Mouse (Mus musculus): Measurements from ENCODE around the gene Sdk2.
A peak's percentile ranks its signal among the peaks of the same experiment; 100 is the strongest.

Sdk2 gene

DNA sequence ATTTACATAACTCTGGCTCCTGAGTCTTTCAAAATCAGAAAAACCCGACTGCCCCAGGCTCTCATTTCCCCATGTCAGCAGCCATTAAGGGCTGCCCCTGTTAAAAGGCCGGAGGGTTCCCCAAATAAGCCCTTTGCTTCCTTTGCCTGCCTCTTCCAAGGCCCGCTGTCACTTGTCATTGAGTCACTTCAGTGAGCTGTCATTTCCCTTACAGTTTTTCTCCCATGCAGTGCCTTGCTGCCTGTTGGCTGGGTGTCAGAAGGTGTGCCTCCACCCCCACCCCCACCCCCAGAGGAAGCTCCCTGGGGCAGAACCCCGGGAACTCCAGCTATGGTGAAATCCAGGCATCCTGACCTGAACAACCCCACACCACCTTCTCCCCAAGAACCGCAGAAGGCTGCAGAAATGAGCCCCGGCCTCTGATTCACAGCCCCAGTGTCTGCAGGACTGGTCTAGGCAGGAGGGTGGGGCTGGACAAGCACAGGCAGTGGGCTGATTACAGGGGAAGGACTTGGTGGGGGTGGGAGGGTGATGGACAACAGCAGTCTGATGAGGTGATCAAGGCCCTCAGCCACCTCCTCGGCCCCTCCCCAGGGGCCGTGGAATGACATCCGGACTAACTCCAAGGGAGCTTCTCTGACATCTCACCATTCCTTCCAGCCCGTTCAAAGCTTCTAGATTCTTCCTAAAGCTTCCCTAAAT is 300.4 kb downstream of the Sdk2 start:
- no peak for DNase-seq (ENCODE audit: low read depth, low spot score)

DNA sequence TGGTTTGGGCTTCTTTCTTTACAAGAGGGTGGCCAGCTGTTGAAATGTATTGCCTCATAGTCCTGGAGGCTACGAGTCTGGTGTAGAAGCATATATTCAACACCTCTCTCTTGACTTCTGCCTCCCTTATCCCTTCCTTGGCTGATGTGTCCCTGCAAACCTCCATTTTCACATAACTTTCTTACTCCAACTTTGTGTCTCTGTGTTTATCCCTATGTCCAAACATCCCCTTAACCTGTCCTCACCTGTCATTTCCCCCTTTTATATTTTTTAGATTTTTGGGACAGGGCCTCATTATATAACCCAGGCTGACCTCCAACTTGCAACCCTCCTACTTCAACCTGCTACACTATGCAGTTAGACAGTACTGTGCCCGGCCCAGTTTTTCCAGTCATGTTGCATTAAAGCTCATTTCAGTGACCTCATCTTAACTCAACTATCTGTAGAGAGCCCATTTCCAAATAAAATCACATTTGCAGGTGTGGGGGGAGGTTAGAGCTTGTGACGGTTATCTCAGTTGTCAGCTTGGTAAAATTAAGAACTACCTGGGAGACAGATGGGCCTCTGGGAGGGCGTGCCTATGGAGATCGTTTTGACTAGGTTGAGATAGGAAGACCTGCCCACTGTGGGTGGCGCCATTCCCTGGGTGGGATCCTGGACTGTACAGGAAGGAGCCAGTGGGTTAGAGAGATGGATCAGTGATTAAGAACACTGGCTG is 302.6 kb downstream of the Sdk2 start:
- DNase-seq (ENCODE audit: low read depth, low spot score), result no peak

DNA sequence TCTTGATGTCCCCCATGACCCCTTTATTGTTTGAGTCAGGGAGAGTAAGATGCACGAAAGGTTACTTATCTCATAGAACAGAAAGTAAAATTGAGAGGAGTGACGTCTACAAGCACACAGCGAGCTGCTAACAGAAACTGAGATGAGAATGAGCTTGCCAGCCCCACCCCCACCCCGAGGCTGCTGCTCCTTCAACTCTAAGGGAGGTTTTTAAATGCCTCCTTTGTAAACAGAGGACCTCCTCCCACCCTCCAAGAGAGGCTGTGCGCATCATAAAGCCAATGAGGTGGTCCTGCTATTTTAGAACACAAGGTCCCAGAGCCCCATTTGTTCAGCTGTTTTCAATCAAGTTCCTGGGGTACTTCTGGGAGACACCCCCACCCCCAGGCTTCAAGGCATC is 303.4 kb downstream of the Sdk2 start:
- DNase-seq (ENCODE audit: low read depth, low spot score), result no peak

- no peak for DNase-seq (ENCODE audit: low read depth, low spot score)
These were observed 304.6 kb downstream of the Sdk2 start for GRCm38 (mm10) chr11:113762136-113762797.

DNA sequence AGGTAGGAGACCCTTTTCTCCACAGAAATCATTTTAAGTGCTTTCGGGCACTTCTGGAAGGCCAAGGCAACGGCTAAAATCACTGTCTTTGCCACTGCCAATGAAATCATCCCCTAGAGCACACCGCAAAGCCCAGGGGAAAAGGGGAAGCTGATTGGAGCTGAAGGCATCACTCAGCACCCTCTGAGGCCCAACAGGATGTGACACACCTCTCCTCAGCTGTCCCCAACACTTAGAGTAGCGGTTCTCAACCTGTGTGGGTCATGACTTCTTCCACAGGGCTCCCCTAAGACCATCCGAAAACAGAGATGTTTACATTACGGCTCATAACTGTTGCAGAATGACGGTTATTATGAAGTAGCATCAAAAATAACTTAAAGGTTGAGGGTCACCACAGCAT is 305.2 kb downstream of the Sdk2 start:
- DNase-seq (ENCODE audit: low read depth, low spot score), result no peak

- no peak for DNase-seq (ENCODE audit: low read depth, low spot score)
These were observed 306.4 kb downstream of the Sdk2 start for GRCm38 (mm10) chr11:113760476-113760875.

GRCm38 (mm10) chr11:113758851-113759250 is 308.0 kb downstream of the Sdk2 start:
- no peak for DNase-seq (ENCODE audit: low read depth, low spot score)

GRCm38 (mm10) chr11:113756578-113756977 is 310.3 kb downstream of the Sdk2 start:
- DNase-seq (ENCODE audit: low read depth, low spot score), result no peak

DNA sequence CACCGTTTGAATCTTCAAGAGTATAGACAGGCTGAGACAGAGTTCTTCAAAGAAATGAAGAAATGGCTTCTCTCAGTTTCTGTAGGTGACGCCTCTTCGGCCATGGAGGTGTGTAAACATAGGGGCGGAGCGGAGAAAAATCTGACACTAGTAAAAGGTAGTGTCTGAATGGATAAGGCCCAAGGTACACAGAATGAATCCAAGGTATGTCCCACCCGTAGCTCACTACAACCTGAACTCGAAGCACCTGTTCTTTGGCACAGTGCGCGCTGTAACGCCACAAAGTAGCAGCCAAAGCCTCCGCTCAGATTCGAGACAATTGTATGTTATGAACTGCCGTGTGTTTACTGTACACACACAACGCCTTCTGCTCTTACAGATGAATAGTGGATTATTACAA is 311.0 kb downstream of the Sdk2 start:
- DNase-seq (ENCODE audit: low read depth, low spot score), result no peak

GRCm38 (mm10) chr11:113754845-113755244 is 312.0 kb downstream of the Sdk2 start:
- DNase-seq (ENCODE audit: low read depth, low spot score), result no peak

GRCm38 (mm10) chr11:113752685-113753430 is 314.0 kb downstream of the Sdk2 start:
- DNase-seq (ENCODE audit: low read depth, low spot score), result no peak

GRCm38 (mm10) chr11:113752158-113752661 is 314.6 kb downstream of the Sdk2 start:
- DNase-seq (ENCODE audit: low read depth, low spot score), result no peak

- peak; percentile 97 for DNase-seq (ENCODE audit: low read depth, low spot score)
These were observed 315.3 kb downstream of the Sdk2 start, which contains the start of gene Cdc42ep4 for GRCm38 (mm10) chr11:113751484-113752084. TSS of gene Cdc42ep4 (minus strand) at chr11:113751881.

DNA sequence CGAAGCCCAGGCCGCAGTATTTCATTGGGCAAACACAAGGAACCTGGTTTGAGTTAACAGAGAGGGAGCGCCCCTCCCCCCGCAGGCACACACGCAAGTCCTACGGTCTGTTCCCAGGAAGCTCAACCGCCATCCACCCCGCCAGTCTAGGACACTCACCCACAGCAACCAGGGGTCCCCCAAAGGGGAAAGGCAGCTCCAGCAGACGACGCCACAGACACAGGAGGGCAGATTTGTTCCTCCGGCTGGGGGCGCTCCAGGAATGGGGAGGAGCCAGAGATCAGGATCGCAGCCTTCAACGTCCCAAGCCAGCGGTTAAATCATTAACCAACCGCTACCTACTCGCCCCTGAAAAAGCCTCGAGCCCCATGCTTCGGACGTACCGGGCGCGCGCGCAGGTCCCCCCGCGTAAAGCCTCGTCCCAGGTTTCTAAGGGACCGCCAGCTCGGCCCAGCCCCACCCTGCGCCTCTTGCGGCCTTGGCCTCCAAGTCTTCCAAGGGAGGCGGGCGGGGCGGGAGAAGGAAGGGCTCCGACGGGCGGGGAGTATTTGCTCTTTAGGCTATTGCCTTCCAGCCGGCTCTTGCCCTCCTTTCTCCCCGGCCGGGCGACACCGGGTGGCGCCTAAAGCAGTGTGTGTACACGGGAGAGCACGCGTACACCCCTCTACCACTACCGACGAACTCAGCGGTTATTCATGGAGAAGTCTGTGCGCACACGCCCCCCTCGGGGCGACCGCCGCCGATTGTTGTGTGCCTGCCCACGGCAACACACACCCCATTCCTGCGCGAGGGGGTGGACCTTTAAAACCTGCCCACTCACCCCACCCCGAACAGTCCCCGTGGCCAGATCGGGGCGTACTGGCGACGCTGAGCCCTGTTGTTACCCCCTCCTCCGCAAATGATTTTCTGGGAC is 316.0 kb downstream of the Sdk2 start:
- DNase-seq (ENCODE audit: low read depth, low spot score), result peak; percentile 89

DNA sequence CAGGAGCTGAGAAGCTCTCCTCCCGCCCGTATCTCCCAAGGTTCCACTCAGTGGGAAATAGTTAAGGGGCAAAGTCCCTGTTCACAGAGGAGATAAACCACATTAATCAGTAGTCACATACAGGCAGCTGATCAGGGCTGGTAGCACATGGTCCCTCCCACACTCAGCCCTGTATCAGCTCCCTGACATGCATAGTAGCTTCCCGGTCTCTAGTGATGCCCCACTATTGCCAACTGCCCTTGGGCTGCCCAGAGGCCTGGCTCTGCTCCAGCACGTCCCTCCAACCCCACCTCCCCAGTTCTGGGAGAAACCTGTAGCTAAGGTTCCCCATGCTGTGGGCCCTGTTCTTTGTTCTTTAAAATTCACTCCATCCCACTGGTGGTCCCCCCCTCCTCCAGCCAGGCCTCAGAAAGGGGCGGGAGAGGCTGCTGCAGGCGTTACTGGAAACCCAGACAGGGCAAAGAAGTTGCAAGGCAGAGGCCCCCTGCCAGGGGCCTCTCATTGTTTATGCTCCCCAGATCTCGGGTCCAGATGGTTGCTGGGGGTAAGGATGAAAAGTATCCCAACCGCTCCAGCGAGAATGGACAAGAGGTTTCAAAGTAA is 317.0 kb downstream of the Sdk2 start:
- DNase-seq (ENCODE audit: low read depth, low spot score), result peak; percentile 68

DNA sequence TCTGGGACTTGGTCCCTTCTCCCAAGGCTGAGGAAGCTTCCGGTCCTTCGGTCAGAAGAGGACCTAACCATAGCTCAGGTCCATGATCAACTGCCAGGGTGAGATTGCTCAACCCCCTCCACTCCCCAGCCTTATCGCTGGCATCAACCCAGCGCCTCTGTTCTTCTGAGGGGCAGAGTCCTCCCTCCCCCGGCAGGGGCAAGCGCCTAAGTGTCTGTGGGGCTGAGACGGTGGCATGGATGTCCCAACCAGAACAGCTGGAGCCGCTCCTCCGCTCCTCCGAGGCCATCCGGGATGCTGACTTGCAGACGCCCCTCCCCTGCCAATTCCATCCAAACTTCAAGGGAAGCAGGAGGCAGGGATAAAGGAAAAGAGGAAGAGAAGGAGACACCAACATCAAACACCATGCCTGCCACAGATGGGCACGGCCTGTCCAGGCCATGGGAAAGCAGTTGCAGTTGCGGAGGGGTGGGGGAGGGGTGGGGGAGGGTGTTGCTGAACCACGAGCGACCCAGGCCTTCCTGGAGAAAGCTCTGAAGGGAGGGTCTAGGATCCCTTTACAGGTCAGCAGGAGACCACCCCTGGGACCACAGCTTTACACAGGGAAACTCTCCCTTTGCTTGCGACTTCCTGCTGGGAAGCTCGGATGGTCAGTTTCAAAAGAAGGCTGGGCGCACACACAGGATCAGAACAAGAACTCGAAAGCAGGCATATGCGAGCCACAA is 317.9 kb downstream of the Sdk2 start:
- peak; percentile 32 for DNase-seq (ENCODE audit: low read depth, low spot score)

DNA sequence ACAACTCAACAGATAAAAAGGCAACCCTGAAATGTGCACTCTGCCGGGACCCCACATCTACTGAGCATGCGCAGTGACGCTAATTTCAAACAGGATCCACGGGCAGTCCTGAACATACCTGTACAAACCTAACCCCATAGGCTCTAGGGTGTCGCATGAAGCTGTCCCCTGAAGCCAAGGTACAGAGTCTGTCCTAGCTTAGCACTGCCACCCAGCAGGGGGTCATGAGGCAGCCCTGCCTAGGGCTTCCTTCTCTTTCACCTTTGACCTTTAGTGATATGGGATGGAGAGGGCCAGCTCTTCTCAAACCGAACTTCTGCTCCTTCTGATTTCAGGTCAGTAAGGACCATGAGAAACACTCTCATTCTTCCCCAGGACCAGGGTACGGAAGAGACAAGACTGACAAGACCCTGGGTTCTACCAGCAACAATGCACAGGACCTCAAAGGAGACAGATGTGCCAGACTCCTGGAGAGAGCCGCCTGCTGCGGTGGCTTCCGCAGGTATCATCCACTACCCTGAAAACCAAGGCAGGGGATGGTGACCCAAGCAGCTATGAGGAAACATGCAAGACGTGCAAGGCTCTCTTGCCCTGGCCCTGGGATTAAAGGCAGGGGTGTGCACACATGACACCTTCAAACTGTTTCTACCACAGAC is 319.0 kb downstream of the Sdk2 start:
- no peak for DNase-seq (ENCODE audit: low read depth, low spot score)

- peak; percentile 59 for DNase-seq (ENCODE audit: low read depth, low spot score)
These were observed 319.8 kb downstream of the Sdk2 start for GRCm38 (mm10) chr11:113747056-113747455.

- DNase-seq (ENCODE audit: low read depth, low spot score), result no peak
These were observed 320.9 kb downstream of the Sdk2 start for GRCm38 (mm10) chr11:113745961-113746360.

Measured in forelimb bud, embryonic 11.5 days (tissue).